Mouse (Mus musculus) intestine, embryonic 14.5 days (tissue): ENCODE measurements around the gene Pex5l. TPM values are rescaled to one million over a fixed set of nuclear protein-coding genes. Genes with fewer than 3 reads are reported as not detected.

Experiments
- ATAC-seq: fragments of 200-750 bp; cut with Nextera tagmentation; replicated peaks from 2 replicates; pipeline ENCODE4 v1.8.0; 2017; ENCODE audit warnings: low read depth, moderate number of reproducible peaks, moderate TSS enrichment, moderate library complexity; ENCODE audit not compliant: low FRiP score, low TSS enrichment
- DNase-seq: peaks from one replicate; pipeline ENCODE4 v3.0.0-alpha.2; 2018; ENCODE audit warnings: low spot score
- H3K27ac ChIP-seq: fragments of 300-500 bp; sonication (generic); 2 replicates; pipeline ENCODE4 v1.5.1; 2014; ENCODE audit warnings: low read depth, mild to moderate bottlenecking, control low read depth
- H3K27me3 ChIP-seq: fragments of 300-500 bp; sonication (generic); replicated peaks from 2 replicates; pipeline ENCODE4 v1.6.1; 2014; ENCODE audit warnings: low read length, control low read depth; ENCODE audit not compliant: control insufficient read depth, insufficient read depth
- H3K36me3 ChIP-seq: fragments of 300-500 bp; sonication (generic); 2 replicates; pipeline ENCODE4 v1.6.1; 2014; ENCODE audit warnings: low read length, control low read depth; ENCODE audit not compliant: control insufficient read depth, insufficient read depth
- H3K4me1 ChIP-seq: fragments of 300-500 bp; sonication (generic); replicated peaks from 2 replicates; pipeline ENCODE4 v1.6.1; 2014; ENCODE audit warnings: low read length, control low read depth, mixed read lengths; ENCODE audit not compliant: control insufficient read depth, insufficient read depth
- H3K4me2 ChIP-seq: fragments of 300-500 bp; sonication (generic); 2 replicates; pipeline ENCODE4 v1.6.1; 2014; ENCODE audit warnings: low read length
- H3K4me3 ChIP-seq: fragments of 300-500 bp; sonication (generic); 2 replicates; pipeline ENCODE4 v1.5.1; 2014; ENCODE audit warnings: low read depth, low read length, control low read depth, mixed read lengths
- H3K9ac ChIP-seq: fragments of 300-500 bp; sonication (generic); 2 replicates; pipeline ENCODE4 v1.6.1; 2014; ENCODE audit warnings: mild to moderate bottlenecking, low read length
- H3K9me3 ChIP-seq: fragments of 300-500 bp; sonication (generic); 2 replicates; pipeline ENCODE4 v1.6.1; 2016; ENCODE audit warnings: low read length, control low read depth; ENCODE audit not compliant: control insufficient read depth
- WGBS: fragments of 180-500 bp; shearing (Covaris S2); extraction: QIAGEN DNeasy Blood & Tissue Kit; methylation state at CpG from one replicate; pipeline ENCODE4 v1.1.7; 2014; 5-methylcytosine and 5-hydroxymethylcytosine counted together
- polyA plus RNA-seq: library from polyadenylated mRNA; unstranded; fragments of >200 nt; fragmentation: Nextera tagmentation; extraction: Ambion mirVana; gene quantifications from 2 replicates; pipeline ENCODE4 v1.2.1, GENCODE M21; 2014

The Pex5l gene
- 0.11 and 0.16 TPM in 2 replicates for polyA plus RNA-seq

DNA sequence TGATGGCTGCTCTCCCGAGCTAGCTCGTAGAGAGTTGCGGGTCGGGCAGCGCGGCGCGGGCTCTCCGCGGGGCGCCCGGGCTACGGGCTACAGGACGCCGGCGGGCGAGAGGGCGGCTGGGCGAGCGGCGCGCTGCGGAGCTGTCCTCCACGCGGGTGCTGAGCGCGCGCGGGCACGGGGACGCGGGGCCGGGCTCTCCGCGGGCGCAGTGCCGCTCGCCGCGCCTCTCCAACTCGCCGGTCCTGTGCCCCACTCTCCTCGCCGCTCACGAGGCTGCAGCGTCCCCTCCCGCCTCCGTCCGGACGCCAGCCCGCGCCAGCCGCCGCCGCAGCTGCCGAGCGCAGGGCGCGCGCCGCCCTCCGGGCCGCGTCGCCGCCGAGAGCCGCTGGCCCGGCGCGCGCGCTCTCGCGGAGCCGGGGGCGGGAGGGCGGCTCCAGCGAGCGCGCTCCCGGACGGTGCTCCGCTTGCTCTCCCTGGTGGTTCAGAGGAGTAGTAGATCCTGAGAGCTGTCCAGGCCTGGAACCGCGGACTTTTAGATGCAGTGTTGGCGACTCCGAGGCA, at the start of gene Pex5l:
Pex5l (minus strand) TSS at position 347 of the 561 bp plus-strand sequence.
- H3K27ac ChIP-seq: no peak within 1 kb of the TSS
- H3K4me2 ChIP-seq: peak within 1 kb of the TSS; percentile 75
- WGBS: under 1% methylated on average over 77 of the region's 88 CpGs
- H3K4me1 ChIP-seq: no peaks in the 10 kb centered on the region; the same call in 1 of the 2 replicates
- DNase-seq (peak; percentile 82), ATAC-seq (peak; percentile 95)
- peaks cover 15% of the 10 kb centered on the region for H3K27me3 ChIP-seq
- peak within 1 kb of the TSS; percentile 22; the same call in 1 of the 2 replicates for H3K9ac ChIP-seq
- no peaks in the 10 kb centered on the region for H3K9me3 ChIP-seq
- H3K4me3 ChIP-seq: peak within 1 kb of the TSS; percentile 42
- no peaks in the 10 kb centered on the region for H3K36me3 ChIP-seq

DNA sequence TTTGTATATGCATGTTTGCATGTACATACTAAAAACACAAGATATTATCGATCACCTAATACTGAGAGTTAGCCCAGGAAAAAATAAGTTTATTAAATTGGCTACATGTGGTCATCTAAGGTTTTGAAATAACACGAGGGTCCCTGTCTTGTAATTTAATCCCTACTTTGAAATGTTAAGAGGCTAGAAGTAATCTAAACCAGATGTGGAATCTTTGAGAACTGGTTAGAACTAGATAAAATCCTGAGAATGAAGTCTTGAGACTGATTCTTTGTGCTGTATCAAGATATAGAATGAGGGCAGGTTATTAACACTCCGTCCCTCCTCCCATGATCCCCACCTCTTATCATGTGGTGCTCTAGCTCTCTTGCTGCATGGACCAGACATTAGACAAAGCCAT, 22.1 kb upstream of the Pex5l start:
- Histone ChIP-seq H3K9me3 (no peaks in the 10 kb centered on the region), H3K36me3 (no peaks in the 10 kb centered on the region), H3K9ac (no peak overlapping the region), H3K27me3 (no peaks in the 10 kb centered on the region), H3K4me1 (no peaks in the 10 kb centered on the region), H3K4me2 (no peak overlapping the region), H3K4me3 (no peak overlapping the region), H3K27ac (no peak overlapping the region)
- WGBS: 73% methylated on average over 3 of the region's 3 CpGs
- DNase-seq: no peak
- ATAC-seq: no peak

DNA sequence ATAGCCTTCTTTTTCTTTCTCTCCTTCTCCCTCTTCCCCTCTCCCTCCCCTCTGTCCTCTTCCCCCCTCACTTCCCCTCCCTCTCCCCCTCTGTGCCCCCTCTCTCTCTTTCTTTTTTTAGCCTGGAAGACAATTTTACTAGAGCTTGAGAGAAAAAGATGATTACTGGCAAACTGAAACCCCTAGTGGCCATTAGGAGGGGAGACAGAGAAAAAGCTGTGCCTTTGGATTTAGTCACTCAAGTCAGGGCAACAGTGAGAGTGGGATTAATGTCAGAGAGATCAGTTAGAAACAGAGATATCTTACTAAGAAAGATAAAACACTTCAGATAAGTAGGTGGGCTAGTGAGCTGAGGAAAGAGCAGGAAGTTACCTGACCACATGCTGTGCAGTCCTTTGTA, 20.8 kb upstream of the Pex5l start:
- no peak overlapping the region for H3K4me2 ChIP-seq
- DNase-seq (no peak), ATAC-seq (no peak)
- H3K4me1 ChIP-seq: no peaks in the 10 kb centered on the region
- no peak overlapping the region for H3K4me3 ChIP-seq
- no peaks in the 10 kb centered on the region for H3K27me3 ChIP-seq
- no peak overlapping the region for H3K27ac ChIP-seq
- H3K36me3 ChIP-seq: no peaks in the 10 kb centered on the region
- no peak overlapping the region for H3K9ac ChIP-seq
- no peaks in the 10 kb centered on the region for H3K9me3 ChIP-seq

DNA sequence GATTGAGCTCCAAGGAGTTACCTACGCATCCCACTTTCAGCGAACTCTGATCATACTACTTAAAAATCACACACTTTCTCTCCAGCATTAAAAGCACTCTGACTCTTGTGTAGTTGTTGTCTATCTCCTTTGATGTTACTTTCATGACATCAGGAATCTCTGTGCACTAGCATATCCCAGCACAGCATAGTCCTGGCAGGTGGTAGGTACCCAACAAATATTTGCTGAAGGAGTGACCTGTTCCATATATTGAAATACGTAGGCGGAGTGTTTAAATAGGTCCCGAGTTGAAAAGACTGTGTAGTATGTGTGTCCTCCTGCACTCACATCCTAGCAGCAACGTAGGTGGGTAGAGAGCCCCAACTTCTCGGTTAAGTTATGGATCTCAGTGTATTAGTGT, 545 bp upstream of the Pex5l start:
- no peaks in the 10 kb centered on the region for H3K9me3 ChIP-seq
- WGBS: 68% methylated on average over 7 of the region's 7 CpGs
- H3K9ac ChIP-seq: no peak overlapping the region
- peaks cover 15% of the 10 kb centered on the region for H3K27me3 ChIP-seq
- H3K36me3 ChIP-seq: no peaks in the 10 kb centered on the region
- DNase-seq (no peak), ATAC-seq (0 out of 2 replicates have a peak, but pooled peaks have one; percentile 29)
- no peak overlapping the region for H3K27ac ChIP-seq
- peak overlapping the region; percentile 42; the same call in 1 of the 2 replicates for H3K4me3 ChIP-seq
- H3K4me1 ChIP-seq: no peaks in the 10 kb centered on the region; the same call in 1 of the 2 replicates
- H3K4me2 ChIP-seq: peak overlapping the region; percentile 75; the same call in 1 of the 2 replicates

DNA sequence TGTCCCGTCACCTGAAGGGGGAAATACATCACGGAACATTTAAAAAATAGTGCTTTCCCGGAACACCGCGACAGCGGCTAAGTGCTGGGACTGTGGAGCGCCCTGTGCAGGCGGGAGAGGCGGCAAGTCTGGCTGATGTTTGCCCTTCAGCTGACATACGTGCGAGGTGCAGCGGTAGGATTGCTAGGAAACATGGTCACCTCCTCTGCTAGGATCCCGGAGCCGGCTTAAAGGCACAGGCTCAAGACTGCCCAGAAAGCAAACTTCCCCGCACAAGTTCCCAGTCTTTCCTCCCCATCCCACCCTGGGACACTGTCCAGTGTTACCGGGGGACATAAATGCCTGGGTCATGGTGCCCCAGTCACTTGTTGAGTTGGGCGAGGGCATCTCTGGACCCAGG, 649 bp downstream of the Pex5l start:
- under 1% methylated on average over 17 of the region's 17 CpGs for WGBS
- peak overlapping the region; percentile 22; the same call in 1 of the 2 replicates for H3K9ac ChIP-seq

DNA sequence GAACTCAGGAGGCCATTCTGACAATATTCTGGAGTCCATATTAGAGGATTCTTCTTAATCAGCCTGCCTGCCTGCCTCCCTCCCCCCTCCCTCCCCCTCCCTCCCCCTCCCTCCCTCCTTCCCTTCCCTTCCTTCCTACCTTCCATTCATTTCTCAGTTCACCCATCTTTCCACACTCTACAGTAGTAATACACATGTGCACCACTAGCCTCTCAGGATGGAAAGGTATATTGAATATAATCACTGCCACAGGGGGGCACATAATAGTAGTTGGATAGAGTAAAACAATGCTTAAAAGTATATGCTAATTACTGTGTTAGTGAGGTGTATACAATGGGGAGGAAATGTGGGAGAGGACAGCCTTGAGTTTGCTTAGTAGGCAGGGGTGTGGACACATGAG, 13.1 kb downstream of the Pex5l start:
- H3K4me3 ChIP-seq: no peak overlapping the region
- no peaks in the 10 kb centered on the region for H3K4me1 ChIP-seq
- H3K9me3 ChIP-seq: no peaks in the 10 kb centered on the region
- no peaks in the 10 kb centered on the region for H3K27me3 ChIP-seq
- no peaks in the 10 kb centered on the region for H3K36me3 ChIP-seq
- no peak overlapping the region for H3K4me2 ChIP-seq
- H3K27ac ChIP-seq: no peak overlapping the region
- no peak for ATAC-seq
- no peak for DNase-seq
- no peak overlapping the region for H3K9ac ChIP-seq

More for the DNA sequence above, 649 bp downstream of the Pex5l start:
- Histone ChIP-seq H3K36me3 (no peaks in the 10 kb centered on the region), H3K27me3 (peaks cover 15% of the 10 kb centered on the region), H3K27ac (no peak overlapping the region), H3K9me3 (no peaks in the 10 kb centered on the region), H3K4me1 (no peaks in the 10 kb centered on the region; the same call in 1 of the 2 replicates), H3K4me3 (peak overlapping the region; percentile 42), H3K4me2 (peak overlapping the region; percentile 75)
- DNase-seq (peak; percentile 52), ATAC-seq (peak; percentile 24; the same call in 1 of the 2 replicates)

DNA sequence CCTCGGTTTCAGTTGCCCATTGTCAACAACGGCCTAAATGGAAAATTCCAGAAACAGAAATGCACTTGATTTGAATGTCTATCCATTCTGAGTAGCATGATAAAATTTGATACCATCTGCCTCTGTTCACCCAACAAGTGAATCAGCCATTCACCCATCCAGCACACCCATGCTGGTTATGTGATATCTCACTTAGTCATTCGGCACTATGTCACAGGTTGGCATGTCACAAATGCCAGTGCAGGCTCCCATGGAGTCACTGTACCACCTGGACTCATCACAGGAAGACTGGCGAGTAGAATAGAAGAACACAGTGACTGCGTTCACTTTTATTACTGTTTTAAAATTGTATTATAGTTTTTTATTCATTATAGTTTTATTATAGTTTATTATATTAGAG, 18.3 kb downstream of the Pex5l start:
- H3K9ac ChIP-seq: no peak overlapping the region
- WGBS: 89% methylated on average over 5 of the region's 5 CpGs
- H3K4me3 ChIP-seq: no peak overlapping the region
- DNase-seq: no peak
- H3K27me3 ChIP-seq: no peaks in the 10 kb centered on the region
- H3K4me1 ChIP-seq: no peaks in the 10 kb centered on the region
- no peak overlapping the region for H3K27ac ChIP-seq
- no peaks in the 10 kb centered on the region for H3K9me3 ChIP-seq
- no peaks in the 10 kb centered on the region for H3K36me3 ChIP-seq
- no peak overlapping the region for H3K4me2 ChIP-seq
- no peak for ATAC-seq

DNA sequence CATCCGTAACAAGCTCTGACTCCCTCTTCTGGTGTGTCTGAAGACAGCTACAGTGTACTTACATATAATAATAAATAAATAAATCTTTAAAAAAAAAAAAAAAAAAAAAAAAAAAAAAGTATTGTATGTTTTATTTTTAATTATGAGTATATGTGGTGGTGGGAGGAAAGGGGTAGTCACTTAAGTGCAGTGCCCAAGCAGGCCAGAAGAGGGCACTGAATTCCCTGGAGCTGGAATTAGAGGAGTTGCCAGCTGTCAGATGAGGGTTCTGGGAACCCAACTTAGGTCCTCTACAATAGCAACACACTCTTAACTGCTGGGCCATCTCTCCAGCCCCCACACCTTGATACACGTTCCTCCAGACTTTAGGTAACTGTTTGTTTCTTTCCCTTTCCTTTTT, 37.3 kb downstream of the Pex5l start:
- WGBS: 82% methylated on average over 1 of the region's 2 CpGs
- no peak for ATAC-seq

DNA sequence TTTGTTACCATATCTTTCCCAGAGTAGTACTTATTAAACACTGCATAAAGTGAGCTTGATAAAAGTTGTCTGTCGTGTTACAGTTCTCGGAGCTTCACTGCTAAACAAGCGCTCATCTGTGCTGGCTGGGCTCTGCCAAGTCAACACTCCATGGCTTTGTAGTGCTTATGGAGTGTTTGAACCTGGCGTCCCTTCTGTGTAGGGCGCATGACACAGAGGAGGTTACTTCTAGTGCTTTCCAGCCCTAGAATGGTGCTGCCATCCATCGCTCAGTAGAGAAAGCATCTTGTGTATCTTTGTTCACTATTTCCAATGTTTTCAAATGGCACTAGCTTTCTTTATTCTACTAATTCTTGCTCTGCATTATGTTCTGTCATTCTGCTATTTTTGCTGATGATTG, 39.5 kb downstream of the Pex5l start:
- H3K4me1 ChIP-seq: no peaks in the 10 kb centered on the region
- DNase-seq: no peak
- no peak overlapping the region for H3K4me3 ChIP-seq
- no peak overlapping the region for H3K4me2 ChIP-seq
- H3K9me3 ChIP-seq: no peaks in the 10 kb centered on the region
- H3K27me3 ChIP-seq: no peaks in the 10 kb centered on the region
- H3K36me3 ChIP-seq: no peaks in the 10 kb centered on the region
- no peak for ATAC-seq
- no peak overlapping the region for H3K27ac ChIP-seq
- no peak overlapping the region for H3K9ac ChIP-seq
- 89% methylated on average over 6 of the region's 6 CpGs for WGBS

More for the DNA sequence above, 37.3 kb downstream of the Pex5l start:
- Histone ChIP-seq H3K4me3 (no peak overlapping the region), H3K27ac (no peak overlapping the region), H3K4me2 (no peak overlapping the region), H3K4me1 (no peaks in the 10 kb centered on the region), H3K27me3 (no peaks in the 10 kb centered on the region), H3K9me3 (no peaks in the 10 kb centered on the region), H3K9ac (no peak overlapping the region), H3K36me3 (no peaks in the 10 kb centered on the region)
- DNase-seq: no peak
